Mouse (Mus musculus) MEL (cell line): Measurements from ENCODE around the gene Klf6. TPM values are rescaled to one million over a fixed set of nuclear protein-coding genes. Genes with fewer than 3 reads are reported as not detected.

ENCODE experiments used
- DNase-seq: peaks from one replicate; pipeline ENCODE4 v3.0.0; 2011; ENCODE audit warnings: low read depth, low spot score
- H3K27ac ChIP-seq: 2 replicates; pipeline ENCODE4 v1.5.1; 2012; ENCODE audit warnings: low read depth, mild to moderate bottlenecking, control low read depth, low read length, moderate library complexity; ENCODE audit not compliant: control insufficient read depth
- H3K27me3 ChIP-seq, 2 experiments: fragments of 150-350 bp in 1 of 2; sonication (generic) in 1 of 2; 2 replicates each; pipeline ENCODE4 v1.6.1; 2012; ENCODE audit warnings: low read length in 2 of 2, mild to moderate bottlenecking in 2 of 2, improper control_type of control experiment in 1 of 2, moderate library complexity in 1 of 2; ENCODE audit not compliant: insufficient read depth in 2 of 2, control insufficient read depth in 1 of 2
- H3K36me3 ChIP-seq, 2 experiments: 2 replicates each; pipeline ENCODE4 v1.6.1; 2012 to 2014; ENCODE audit warnings: low read length in 2 of 2, improper control_type of control experiment in 1 of 2, inconsistent platforms in 1 of 2, mild to moderate bottlenecking in 1 of 2; ENCODE audit not compliant: insufficient read depth in 2 of 2, control insufficient read depth in 1 of 2
- H3K4me1 ChIP-seq, 2 experiments: fragments of 150-350 bp in 1 of 2; sonication (generic) in 1 of 2; 2 replicates each; pipeline ENCODE4 v1.6.1; 2012; ENCODE audit warnings: low read length in 2 of 2, improper control_type of control experiment in 1 of 2, mild to moderate bottlenecking in 1 of 2; ENCODE audit not compliant: insufficient read depth in 2 of 2, control insufficient read depth in 1 of 2
- H3K4me3 ChIP-seq, 2 experiments: fragments of 150-350 bp in 1 of 2; sonication (generic) in 1 of 2; 2 replicates each; pipeline ENCODE4 v1.5.1; 2012; ENCODE audit warnings: low read depth in 2 of 2, low read length in 2 of 2, mild to moderate bottlenecking in 2 of 2, moderate library complexity in 2 of 2, control low read depth in 1 of 2, improper control_type of control experiment in 1 of 2; ENCODE audit not compliant: control insufficient read depth in 1 of 2, insufficient read depth in 1 of 2
- H3K79me2 ChIP-seq: 2 replicates; pipeline ENCODE4 v1.6.1; 2012; ENCODE audit warnings: mild to moderate bottlenecking, low read length, moderate library complexity; ENCODE audit not compliant: control insufficient read depth, poor library complexity, insufficient read depth
- H3K9ac ChIP-seq: 2 replicates; pipeline ENCODE4 v1.6.1; 2012; ENCODE audit warnings: low read depth, mild to moderate bottlenecking, control low read depth, low read length, moderate library complexity; ENCODE audit not compliant: control insufficient read depth, poor library complexity, severe bottlenecking
- H3K9me3 ChIP-seq: fragments of 150-350 bp; sonication (generic); replicated peaks from 2 replicates; pipeline ENCODE4 v1.6.1; 2012; ENCODE audit warnings: mild to moderate bottlenecking, low read length, improper control_type of control experiment, moderate library complexity; ENCODE audit not compliant: insufficient read depth
- BHLHE40 ChIP-seq: IDR thresholded peaks from 2 replicates; pipeline ENCODE4 v1.6.1; 2012; ENCODE audit warnings: low read depth, mild to moderate bottlenecking, inconsistent platforms, low read length, improper control_type of control experiment, borderline replicate concordance
- ELF1 ChIP-seq: IDR thresholded peaks from 2 replicates; pipeline ENCODE4 v1.6.1; 2014; ENCODE audit warnings: low read depth, mild to moderate bottlenecking, inconsistent platforms, low read length, improper control_type of control experiment, moderate library complexity
- EP300 ChIP-seq, 2 experiments: IDR thresholded peaks; 2 replicates each; pipeline ENCODE4 v1.6.1; 2011; ENCODE audit warnings: improper control_type of control experiment in 2 of 2, low read length in 2 of 2, low read depth in 1 of 2, mild to moderate bottlenecking in 1 of 2
- JUND ChIP-seq: IDR thresholded peaks from 2 replicates; pipeline ENCODE4 v1.6.1; 2011; ENCODE audit warnings: low read depth, mild to moderate bottlenecking, improper control_type of control experiment, low read length
- RAD21 ChIP-seq: IDR thresholded peaks from 2 replicates; pipeline ENCODE4 v1.6.1; 2011; ENCODE audit warnings: mild to moderate bottlenecking, low read depth, low read length, improper control_type of control experiment
- RCOR1 ChIP-seq: IDR thresholded peaks from 2 replicates; pipeline ENCODE4 v1.6.1; 2012; ENCODE audit warnings: low read depth, mild to moderate bottlenecking, inconsistent platforms, low read length, improper control_type of control experiment
- TAL1 ChIP-seq: IDR thresholded peaks from 2 replicates; pipeline ENCODE4 v1.6.1; 2012; ENCODE audit warnings: mild to moderate bottlenecking, inconsistent platforms, low read length, moderate library complexity, mixed read lengths
- TBP ChIP-seq: IDR thresholded peaks from 2 replicates; pipeline ENCODE4 v1.8.0; 2011; ENCODE audit warnings: low read depth, low read length, improper control_type of control experiment
- USF1 ChIP-seq: IDR thresholded peaks from 2 replicates; pipeline ENCODE4 v1.6.1; 2014; ENCODE audit warnings: low read depth, mild to moderate bottlenecking, inconsistent platforms, low read length, improper control_type of control experiment, moderate library complexity
- ZKSCAN1 ChIP-seq: IDR thresholded peaks from 2 replicates; pipeline ENCODE4 v1.6.1; 2012; ENCODE audit warnings: low read depth, mild to moderate bottlenecking, inconsistent platforms, low read length, improper control_type of control experiment, moderate library complexity
- ZNF384 ChIP-seq: IDR thresholded peaks from 2 replicates; pipeline ENCODE4 v1.6.1; 2012; ENCODE audit warnings: low read depth, mild to moderate bottlenecking, inconsistent platforms, low read length, improper control_type of control experiment
- polyA plus RNA-seq, 2 experiments: library from polyadenylated mRNA; stranded (reverse) in 1 of 2; unstranded in 1 of 2; fragments of >175 nt in 1 of 2; fragments of >200 nt in 1 of 2; gene quantifications; 2 replicates each; pipeline versions ENCODE4 v1.2.1 to v1.2.4; 2012; ENCODE audit warnings: low replicate concordance in 2 of 2, low read depth in 1 of 2; ENCODE audit not compliant: insufficient read length in 2 of 2, insufficient read depth in 1 of 2, missing spikeins in 1 of 2
- total RNA-seq: library from RNA; depleted of rRNA; stranded (reverse); fragments of 300-350 nt; gene quantifications from 2 replicates; pipeline ENCODE4 v1.2.3, GENCODE M21; 2012

Gene Klf6
- total and polyA plus RNA-seq, 3 experiments = 2.0 to 4.6 TPM; not detected in 1

GRCm38 (mm10) chr13:5888164-5888563 lies 26.9 kb downstream of the Klf6 start:
- no peaks in the 10 kb centered on the region for H3K79me2 ChIP-seq
- DNase-seq = no peak
- no peak overlapping the region for H3K4me3 ChIP-seq
- no peaks in the 10 kb centered on the region for H3K4me1 ChIP-seq
- H3K9ac ChIP-seq = no peak overlapping the region
- no peaks in the 10 kb centered on the region for H3K36me3 ChIP-seq
- no peak overlapping the region for H3K27ac ChIP-seq
- peaks cover 0 to 4% of the 10 kb centered on the region in 2 experiments; a peak in 1 of 4 replicates for H3K27me3 ChIP-seq
- no peak for TF ChIP-seq JUND
- TF ChIP-seq RAD21 = no peak
- TF ChIP-seq ELF1 = no peak
- TF ChIP-seq EP300 (IDR thresholded peaks at IDR 0.05; ENCODE audit: low read depth in 1 of 2, low read length in 2 of 2) = no peak
- no peak for TF ChIP-seq BHLHE40
- TF ChIP-seq ZNF384 = no peak
- no peak for TF ChIP-seq ZKSCAN1
- TF ChIP-seq, all 39 proteins: peak for 0
- H3K9me3 ChIP-seq = no peaks in the 10 kb centered on the region

DNA sequence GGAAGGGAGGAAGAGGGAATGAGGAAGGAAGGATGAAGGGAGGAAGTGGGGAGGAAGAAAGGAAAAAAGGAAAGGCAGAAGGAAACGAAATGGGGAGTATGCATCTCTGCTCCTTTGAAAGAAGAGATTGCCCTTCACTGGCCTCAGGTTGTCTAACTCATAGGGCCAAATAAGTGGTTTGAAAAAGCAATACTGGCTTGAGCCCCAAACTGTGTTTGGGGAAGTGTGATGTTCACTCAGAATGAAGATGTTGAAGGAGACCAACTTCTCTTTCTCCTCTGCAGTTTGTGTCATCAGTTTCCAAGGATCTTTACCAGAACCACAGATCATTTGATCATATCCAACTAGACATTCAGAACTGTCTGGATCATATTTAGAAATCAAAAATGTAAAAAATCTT lies 27.4 kb downstream of the Klf6 start:
- DNase-seq = no peak
- H3K9ac ChIP-seq = no peak overlapping the region
- H3K79me2 ChIP-seq = no peaks in the 10 kb centered on the region
- H3K9me3 ChIP-seq = no peaks in the 10 kb centered on the region
- peaks cover 0 to 4% of the 10 kb centered on the region in 2 experiments; a peak in 1 of 4 replicates for H3K27me3 ChIP-seq
- H3K36me3 ChIP-seq = no peaks in the 10 kb centered on the region
- no peak for TF ChIP-seq ELF1
- TF ChIP-seq TAL1 = no peak
- TF ChIP-seq TBP = no peak
- TF ChIP-seq BHLHE40 = no peak
- no peak overlapping the region for H3K27ac ChIP-seq
- H3K4me1 ChIP-seq = no peaks in the 10 kb centered on the region
- no peak overlapping the region for H3K4me3 ChIP-seq

DNA sequence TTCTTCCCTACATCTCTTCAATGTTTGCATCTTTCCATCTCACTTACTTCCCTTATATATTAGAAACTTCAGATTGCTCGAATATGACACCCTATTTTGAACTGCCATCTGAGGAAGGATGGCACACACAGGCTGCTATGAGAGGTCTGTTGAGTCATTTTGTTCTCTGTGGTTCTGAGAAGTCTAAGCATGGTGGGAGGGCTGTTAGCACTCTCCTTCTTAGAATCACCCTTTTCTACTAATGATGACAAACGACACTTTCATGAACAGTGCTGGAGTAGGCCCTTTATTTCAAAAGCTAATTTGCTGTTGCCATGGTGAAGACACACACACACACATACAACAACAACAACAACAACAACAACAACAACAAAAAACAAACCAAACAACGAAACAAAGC lies 28.8 kb downstream of the Klf6 start:
- no peak for TF ChIP-seq RCOR1
- no peak for TF ChIP-seq RAD21
- no peak for TF ChIP-seq USF1
- TF ChIP-seq, all 39 proteins: peak for 0
- DNase-seq = no peak

More for the DNA sequence above, 28.8 kb downstream of the Klf6 start:
- H3K27me3 ChIP-seq = peaks cover under 1 to 4% of the 10 kb centered on the region in 2 experiments; a peak in 2 of 4 replicates
- no peaks in the 10 kb centered on the region for H3K79me2 ChIP-seq
- H3K9me3 ChIP-seq = no peaks in the 10 kb centered on the region
- H3K36me3 ChIP-seq = no peaks in the 10 kb centered on the region
- H3K4me3 ChIP-seq = no peak overlapping the region
- no peak overlapping the region for H3K27ac ChIP-seq
- H3K4me1 ChIP-seq = no peaks in the 10 kb centered on the region
- no peak overlapping the region for H3K9ac ChIP-seq
